Mouse (Mus musculus) urinary bladder, adult 2 months (tissue): Measurements from ENCODE around the gene Sgf29. TPM values are rescaled to one million over a fixed set of nuclear protein-coding genes. Genes with fewer than 3 reads are reported as not detected.
"Not testable (repeated sequence)": the region's sequence is repeated elsewhere in the genome, so short reads cannot be mapped to it uniquely, and the experiment has no call there.

Experiments
- DNase-seq: peaks from one replicate; pipeline ENCODE4 v3.0.0; 2022; ENCODE audit warnings: low spot score
- polyA plus RNA-seq: library from polyadenylated mRNA; depleted of rRNA; stranded (reverse); fragments of >200 nt; gene quantifications from 2 replicates; pipeline ENCODE4 v1.2.3, GENCODE M21; 2012

Sgf29 gene
- polyA plus RNA-seq, 1 experiment: 27.7 TPM

- no peak for DNase-seq
These were observed 30.6 kb downstream of the Sgf29 start for GRCm38 (mm10) chr7:126679683-126680082.

DNA sequence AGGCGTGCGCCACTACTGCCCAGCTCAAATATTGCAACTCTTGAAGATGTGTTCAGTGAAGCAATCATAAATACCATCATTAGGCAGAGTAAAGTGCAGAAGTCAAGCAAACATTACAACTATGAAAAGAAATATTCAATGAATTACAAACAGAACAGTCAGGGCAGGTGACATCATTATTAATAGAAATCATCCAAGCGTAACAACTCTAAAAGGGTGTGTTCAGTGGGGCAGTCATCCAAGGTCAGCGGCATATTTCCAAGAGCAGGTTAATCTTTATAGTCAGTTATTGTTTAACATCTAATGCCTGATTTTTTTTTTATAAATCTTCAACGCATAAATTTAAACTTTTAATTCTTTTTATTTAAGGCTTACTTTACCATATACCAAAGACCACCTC lies 32.1 kb downstream of the Sgf29 start:
- no peak for DNase-seq

GRCm38 (mm10) chr7:126688156-126688555 lies 39.0 kb downstream of the Sgf29 start:
- not testable (repeated sequence) for DNase-seq

GRCm38 (mm10) chr7:126689021-126689420 lies 39.9 kb downstream of the Sgf29 start:
- DNase-seq: no peak

GRCm38 (mm10) chr7:126690737-126691136 lies 41.6 kb downstream of the Sgf29 start:
- DNase-seq: no peak

- no peak for DNase-seq
These were observed 42.6 kb downstream of the Sgf29 start for GRCm38 (mm10) chr7:126691676-126692075.

- no peak for DNase-seq
These were observed 43.3 kb downstream of the Sgf29 start for GRCm38 (mm10) chr7:126692426-126692825.

DNA sequence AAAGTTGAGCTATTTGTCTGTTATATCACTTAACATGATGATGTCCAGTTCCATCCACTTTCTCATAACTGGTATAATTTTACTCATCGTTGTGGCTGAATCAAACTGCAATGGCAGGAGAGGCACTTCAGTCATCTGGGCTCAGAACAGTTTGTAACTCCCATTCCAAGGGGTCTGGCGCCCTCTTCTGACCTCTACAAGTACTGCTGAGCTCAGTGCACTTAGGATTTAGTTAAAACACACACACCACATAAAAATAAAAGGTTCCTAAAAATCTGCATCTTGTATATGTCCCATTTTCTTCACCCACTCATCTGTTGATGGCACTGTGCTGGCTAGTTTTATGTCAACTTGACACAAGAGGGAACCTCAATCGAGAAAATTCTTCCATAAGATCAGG lies 44.1 kb downstream of the Sgf29 start:
- DNase-seq: peak; percentile 38

DNA sequence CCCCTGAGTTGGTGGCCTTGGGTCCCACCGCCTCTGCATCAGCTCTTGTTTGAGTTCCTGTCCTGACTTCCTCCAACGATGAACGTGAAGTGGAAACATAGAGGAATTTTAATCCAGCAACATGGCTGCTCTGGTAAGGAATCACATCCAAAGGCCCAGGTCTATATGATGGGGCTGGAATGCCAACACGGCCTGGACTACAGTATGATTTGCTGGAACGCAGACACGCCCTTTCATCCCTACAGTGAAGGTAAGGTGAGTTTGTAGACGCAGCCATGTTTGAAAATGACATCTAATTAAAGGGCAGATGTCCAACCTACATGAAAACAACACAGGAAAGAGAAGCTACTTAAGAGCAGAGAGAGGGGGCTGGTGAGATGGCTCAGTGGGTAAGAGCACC lies 44.7 kb downstream of the Sgf29 start:
- DNase-seq: no peak

DNA sequence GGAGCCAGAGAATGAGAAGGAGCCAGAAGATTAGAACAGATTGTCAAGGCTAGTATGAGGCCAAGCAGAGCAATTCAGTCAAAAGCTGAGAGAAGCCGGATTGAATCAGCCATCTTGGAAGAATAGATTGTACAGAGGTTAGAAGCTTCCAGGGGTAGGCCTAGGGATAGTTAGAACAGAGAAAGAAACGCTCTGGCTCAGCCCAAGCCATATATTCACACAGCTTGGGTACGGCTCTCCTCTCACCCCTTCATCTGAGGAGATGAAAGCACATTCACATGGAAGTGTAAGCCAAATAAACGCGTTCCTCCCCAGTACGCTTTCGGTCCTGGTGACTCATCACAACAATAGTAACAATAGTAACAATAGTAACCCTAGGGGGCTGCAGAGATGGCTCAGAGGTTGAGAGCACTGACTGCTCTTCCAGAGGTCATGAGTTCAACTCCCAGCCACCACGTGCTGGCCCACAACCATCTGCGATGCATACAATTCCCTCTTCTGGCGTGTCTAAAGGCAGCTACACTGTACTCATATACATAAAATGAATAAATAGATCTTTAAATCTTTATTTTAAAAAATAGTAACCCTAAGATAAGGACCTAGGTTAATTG lies 45.4 kb downstream of the Sgf29 start:
- no peak for DNase-seq

- peak; percentile 60 for DNase-seq
These were observed 46.1 kb downstream of the Sgf29 start, which contains the start of gene Bola2 for GRCm38 (mm10) chr7:126695210-126695611. Gene Bola2 (plus strand): TSS chr7:126695401.

DNA sequence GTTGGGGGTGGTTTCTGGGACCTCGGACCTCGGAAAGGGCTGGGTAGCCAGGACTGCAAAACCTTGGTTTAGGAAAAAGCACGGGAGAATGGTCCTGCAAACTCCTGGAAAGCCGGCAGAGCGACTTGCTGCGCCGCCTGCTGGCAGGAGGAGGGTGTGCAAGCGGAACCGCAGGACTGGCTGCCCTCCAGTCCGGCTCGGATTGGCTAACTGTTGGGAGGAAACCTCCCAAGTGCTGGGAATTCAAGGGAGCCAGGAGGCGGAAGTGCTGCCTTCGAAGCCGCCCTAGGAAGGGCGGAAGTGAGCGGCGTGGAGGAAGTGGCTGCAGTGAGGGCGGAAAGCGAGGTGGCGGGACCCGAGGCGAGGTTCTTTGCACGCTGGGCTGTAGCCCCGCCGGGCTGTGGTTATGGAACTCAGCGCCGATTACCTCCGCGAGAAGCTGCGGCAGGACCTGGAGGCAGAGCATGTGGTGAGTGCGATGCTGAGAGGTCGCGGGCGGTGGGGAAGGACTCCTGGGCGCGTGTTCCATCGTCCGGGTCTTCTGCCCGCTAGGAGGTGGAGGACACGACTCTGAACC lies 46.6 kb downstream of the Sgf29 start, which contains the start of gene Slx1b:
Gene Slx1b, minus strand, starts transcription at position 154 of the 577 bp plus-strand sequence.
- peak; percentile 74 for DNase-seq

- DNase-seq: no peak
These were observed 47.2 kb downstream of the Sgf29 start for GRCm38 (mm10) chr7:126696303-126696702.

- no peak for DNase-seq
These were observed 47.8 kb downstream of the Sgf29 start for GRCm38 (mm10) chr7:126696886-126697285.

DNA sequence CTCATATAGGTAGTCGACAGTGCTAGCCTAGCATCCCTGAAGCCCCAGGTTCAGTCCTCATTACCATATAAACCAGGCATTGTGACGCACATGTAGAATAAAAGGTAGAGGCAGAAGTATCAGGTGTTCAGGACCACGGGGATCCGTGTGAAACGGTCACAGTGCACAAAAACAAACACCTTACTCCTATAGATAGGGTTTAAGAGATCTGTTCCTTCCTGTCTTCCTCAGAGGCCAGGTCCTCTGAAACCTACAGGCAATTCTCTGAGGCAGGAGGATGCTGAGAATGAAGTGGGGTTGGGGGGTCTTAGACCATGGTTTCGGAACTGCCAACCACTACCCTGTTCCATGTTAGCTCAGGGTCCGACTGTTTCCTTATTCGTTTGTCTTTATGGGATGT lies 48.7 kb downstream of the Sgf29 start:
- DNase-seq: no peak

DNA sequence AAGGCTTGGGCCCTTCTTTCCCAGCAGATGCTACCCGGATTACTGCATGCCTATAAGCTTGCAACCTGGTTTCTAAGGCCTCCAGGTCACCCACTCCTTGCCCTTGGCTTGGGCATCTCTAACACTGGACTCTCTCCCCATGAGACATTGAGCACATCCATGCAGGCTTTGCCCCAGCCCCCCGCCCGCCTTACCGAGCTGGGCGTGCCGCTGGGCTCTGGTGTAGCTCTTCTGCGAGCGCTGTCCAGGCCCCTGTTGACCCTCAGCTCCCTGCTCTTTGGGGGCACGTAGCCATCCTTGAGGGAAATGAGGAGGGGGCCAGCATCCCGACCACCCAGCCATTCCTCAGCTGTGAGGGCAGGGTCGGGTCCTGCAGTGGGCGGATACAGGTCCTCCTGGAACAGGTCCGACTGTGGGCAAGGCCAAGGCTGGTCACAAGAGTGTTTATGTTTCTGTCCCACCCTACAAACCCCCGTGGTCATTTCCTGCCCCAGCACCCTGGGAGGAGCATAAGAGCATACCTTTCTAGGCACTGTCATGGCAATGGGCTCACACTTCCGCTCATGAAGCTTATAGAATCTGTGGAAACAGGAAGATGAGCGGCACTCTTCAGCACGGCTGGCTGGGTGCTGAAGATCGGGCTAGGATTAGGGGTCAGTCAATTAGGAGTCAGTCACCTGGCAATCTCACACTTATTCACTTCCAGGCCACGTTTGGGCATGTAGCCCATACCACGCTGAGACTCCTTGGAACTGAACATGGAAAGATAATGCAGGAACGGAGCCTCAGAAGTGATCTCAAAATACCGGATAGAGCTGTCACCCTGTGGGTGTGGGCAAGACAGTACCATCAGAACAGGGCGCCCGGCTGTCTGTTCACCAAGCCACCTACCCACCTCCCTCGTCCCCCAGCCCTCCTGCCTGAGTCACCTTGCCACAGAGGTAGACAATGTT lies 51.2 kb downstream of the Sgf29 start:
- DNase-seq: no peak

DNA sequence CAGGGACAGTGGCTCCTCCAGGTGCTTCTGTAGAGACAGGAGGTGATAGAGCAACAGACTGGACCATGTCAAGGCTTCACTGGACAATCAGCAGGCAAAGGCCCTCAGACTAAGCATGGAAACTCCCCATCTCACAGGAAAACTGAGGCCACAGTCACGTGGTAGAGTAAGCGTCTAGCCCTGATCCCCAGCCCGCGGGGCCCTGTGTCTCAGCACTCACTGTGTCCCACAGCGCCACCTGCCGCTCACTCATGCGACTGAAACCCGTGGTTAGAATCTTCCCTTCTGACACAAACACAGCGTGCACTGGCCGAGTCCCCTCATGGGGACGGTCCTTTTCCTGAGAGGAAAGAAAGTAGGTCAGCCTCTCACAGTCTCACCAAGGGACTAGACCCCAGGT lies 52.0 kb downstream of the Sgf29 start:
- peak; percentile 74 for DNase-seq

DNA sequence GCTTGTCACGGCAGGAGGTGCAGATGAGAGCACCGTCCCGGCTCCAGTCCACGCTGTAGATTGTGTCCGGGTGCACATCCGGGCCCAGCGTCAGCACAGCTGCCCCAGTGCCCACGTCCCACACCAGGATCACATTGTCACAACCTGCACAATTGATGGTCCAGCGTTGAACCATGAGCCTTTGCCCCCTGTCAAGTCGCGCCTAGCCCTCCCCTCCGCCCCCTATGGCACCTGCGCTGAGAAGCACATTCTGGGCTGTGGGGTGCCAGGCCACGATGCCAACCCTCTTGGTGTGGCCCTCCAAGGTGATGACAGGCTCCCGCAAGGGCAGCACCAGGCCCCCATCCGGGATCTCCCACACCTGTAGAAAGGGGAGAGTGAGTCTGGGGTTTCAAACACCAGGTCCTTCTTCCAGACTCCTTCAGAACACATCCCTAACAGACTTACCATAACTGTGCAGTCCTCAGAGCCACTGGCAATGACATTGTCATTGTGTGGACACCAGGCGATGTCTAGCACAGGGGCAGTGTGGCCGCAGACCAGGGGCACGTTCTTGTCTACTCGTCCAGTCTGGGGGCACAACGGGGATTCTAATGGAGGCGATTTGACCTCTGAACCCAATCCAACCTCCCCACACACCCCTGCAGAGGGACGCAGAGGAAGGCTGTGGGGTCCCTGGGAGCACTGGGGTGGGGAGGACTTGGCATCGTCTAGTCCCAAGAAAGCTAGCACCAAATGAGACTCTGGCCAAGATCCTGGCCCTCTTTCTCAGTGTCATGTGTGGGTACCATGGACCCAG lies 52.6 kb downstream of the Sgf29 start:
- DNase-seq: no peak

DNA sequence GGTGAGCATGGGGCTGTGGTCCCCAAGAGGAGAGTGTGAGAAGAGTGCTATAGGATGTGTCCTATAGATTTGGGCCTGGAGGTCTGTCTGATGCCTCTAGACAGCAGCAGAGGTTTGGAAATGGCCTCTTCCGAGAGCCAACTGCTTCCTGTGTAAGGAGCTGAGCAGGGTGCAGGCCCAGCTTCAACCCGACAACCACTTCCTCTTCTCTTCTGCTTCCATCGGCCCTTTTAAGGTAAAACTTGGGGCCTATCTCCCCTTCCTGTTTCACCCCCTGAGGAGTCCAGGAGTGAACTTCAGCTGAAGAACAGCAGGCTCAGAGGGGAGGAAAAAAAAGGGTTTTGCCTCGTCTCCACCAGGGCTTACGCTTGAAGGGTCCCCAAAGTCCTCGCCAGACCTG lies 53.2 kb downstream of the Sgf29 start:
- no peak for DNase-seq

DNA sequence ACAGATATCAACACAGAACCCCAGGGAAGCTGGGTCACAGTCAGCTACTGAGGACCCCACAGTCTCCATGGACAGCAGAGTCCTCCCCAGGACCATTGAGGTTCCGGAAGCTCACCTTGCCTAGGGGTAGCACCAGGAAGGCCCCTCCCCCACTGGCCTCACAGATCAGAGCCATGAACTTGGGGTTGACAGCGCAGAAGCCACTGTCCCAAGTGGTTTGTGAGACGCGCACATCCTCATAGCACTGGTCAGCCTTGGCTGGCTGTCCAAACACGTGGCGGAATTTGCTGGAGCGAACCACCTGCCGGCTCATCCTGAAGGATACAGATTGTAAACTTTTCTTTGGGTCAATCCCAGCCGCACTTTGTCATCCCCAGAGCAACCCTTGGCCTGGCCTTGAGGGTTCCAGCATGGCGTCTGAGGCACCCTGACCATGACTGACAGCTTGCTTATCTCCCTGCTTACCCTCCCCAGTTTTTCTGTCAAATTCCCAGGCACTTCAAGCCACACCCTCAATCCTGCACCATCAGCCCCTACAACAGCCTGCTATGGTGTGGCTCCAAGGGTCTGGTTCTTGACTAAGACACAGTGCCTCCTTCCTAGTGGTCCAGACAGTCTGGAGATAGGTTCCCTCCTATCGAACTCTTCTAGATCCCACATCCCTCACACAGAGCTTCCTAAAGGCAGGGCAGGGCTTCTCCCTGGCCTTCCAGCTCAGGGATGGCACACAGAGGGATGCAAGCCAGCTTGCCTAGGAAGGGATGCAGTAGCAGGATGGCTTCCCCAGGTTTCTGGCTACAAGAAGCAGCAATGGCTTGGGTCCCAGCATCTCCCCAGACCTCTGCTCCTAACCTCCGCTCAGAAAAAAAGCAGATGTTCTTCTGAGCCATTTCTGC lies 54.0 kb downstream of the Sgf29 start:
- DNase-seq: no peak

- no peak for DNase-seq
These were observed 54.6 kb downstream of the Sgf29 start for GRCm38 (mm10) chr7:126703757-126704077.
